Mouse (Mus musculus) liver, postnatal 0 days (tissue): ENCODE results near the gene Pth2r.

Experiments
- CTCF ChIP-seq: sonication (generic); IDR thresholded peaks from 2 replicates; pipeline ENCODE4 v1.5.1; 2016; ENCODE audit warnings: antibody characterized with exemption, low read depth
- EP300 ChIP-seq: IDR thresholded peaks from 2 replicates; pipeline ENCODE4 v1.6.1; 2016; ENCODE audit warnings: antibody characterized with exemption, low read depth, mild to moderate bottlenecking

DNA sequence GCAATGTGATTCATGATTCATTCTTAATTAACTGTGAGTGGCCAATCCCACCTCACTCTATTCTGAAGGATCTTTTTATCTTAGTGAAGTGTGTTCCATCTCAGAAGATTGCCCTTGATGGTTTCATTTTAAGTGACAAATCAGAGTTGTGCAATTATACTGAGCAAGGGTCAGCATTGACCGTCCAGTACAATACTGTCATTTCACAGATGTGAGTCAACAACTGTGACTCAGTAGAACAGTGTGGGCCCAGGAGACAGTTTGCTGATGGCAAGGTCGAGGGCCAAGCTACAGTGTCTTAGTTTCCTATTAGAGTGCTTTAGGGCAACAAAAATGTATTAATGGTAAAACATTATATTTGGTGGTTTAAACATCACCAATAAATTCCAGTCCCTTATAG lies 55.9 kb downstream of the Pth2r start:
- TF ChIP-seq EP300 (no peak), CTCF (no peak)
